Mouse (Mus musculus) embryo, embryonic 10 days (tissue): ENCODE data around the gene Ak7.

ENCODE experiments used
- DNase-seq: peaks from one replicate; pipeline ENCODE4 v3.0.0-alpha.2; 2015; ENCODE audit warnings: low spot score

The Ak7 gene

GRCm38 (mm10) chr12:105730851-105731460, 25.2 kb downstream of the Ak7 start:
- DNase-seq = no peak

GRCm38 (mm10) chr12:105733370-105734159, 27.8 kb downstream of the Ak7 start:
- no peak for DNase-seq

GRCm38 (mm10) chr12:105735226-105735888, 29.6 kb downstream of the Ak7 start:
- no peak for DNase-seq

GRCm38 (mm10) chr12:105735889-105736251, 30.1 kb downstream of the Ak7 start:
- no peak for DNase-seq

GRCm38 (mm10) chr12:105738316-105739096, 32.7 kb downstream of the Ak7 start:
- DNase-seq = no peak

GRCm38 (mm10) chr12:105739656-105740055, 33.9 kb downstream of the Ak7 start:
- no peak for DNase-seq

GRCm38 (mm10) chr12:105748114-105748513, 42.3 kb downstream of the Ak7 start:
- DNase-seq = no peak

- DNase-seq = no peak
These were observed 48.0 kb downstream of the Ak7 start for GRCm38 (mm10) chr12:105753813-105754212.

GRCm38 (mm10) chr12:105757816-105758497, 52.2 kb downstream of the Ak7 start:
- peak; percentile 78 for DNase-seq

- DNase-seq = no peak
These were observed 53.1 kb downstream of the Ak7 start for GRCm38 (mm10) chr12:105758911-105759310.

GRCm38 (mm10) chr12:105759849-105760478, 54.2 kb downstream of the Ak7 start:
- peak; percentile 29 for DNase-seq

GRCm38 (mm10) chr12:105761171-105761570, 55.4 kb downstream of the Ak7 start:
- no peak for DNase-seq

- no peak for DNase-seq
These were observed 55.9 kb downstream of the Ak7 start for GRCm38 (mm10) chr12:105761629-105762028.

GRCm38 (mm10) chr12:105769700-105770099, 63.9 kb downstream of the Ak7 start:
- no peak for DNase-seq

- no peak for DNase-seq
These were observed 69.1 kb downstream of the Ak7 start for GRCm38 (mm10) chr12:105774871-105775270.

- no peak for DNase-seq
These were observed 71.9 kb downstream of the Ak7 start for GRCm38 (mm10) chr12:105777651-105778050.

- DNase-seq = peak; percentile 91
These were observed 78.6 kb downstream of the Ak7 start, which contains the start of gene Papola for GRCm38 (mm10) chr12:105784196-105784999. Gene Papola, plus strand, starts transcription at chr12:105784694.

- DNase-seq = peak; percentile 65
These were observed 79.4 kb downstream of the Ak7 start for GRCm38 (mm10) chr12:105785000-105785774.

GRCm38 (mm10) chr12:105786113-105786512, 80.3 kb downstream of the Ak7 start:
- no peak for DNase-seq
